Comparison of ENCODE assay signal across 11 mouse cellular contexts in genomic region chr17:79454526-79454925, GRCm38 (mm10).
A peak's percentile ranks its signal among the peaks of the same experiment; 100 is the strongest.
DNase-seq lines count a peak whose midpoint lies in the region; ATAC-seq and TF ChIP-seq lines count a peak whose summit lies in the region.
"Had no signal": no experiment of that assay in that cellular context is flagged by ENCODE, and none has a peak within 500 bp of the region (broad histone marks: within the 10 kb centered on the region; RNA-seq: fewer than 3 reads in every experiment).

No protein-coding gene starts in this region.

- no peaks in the 10 kb centered on the region for H3K36me3 ChIP-seq in forebrain, embryonic 10.5 days (replicated peaks)
- H3K36me3 ChIP-seq in forebrain, embryonic 14.5 days (ENCODE audit: control insufficient read depth, insufficient read depth, low read length), result no peaks in the 10 kb centered on the region
- H3K36me3 ChIP-seq in midbrain, embryonic 10.5 days, result no peaks in the 10 kb centered on the region
- no peaks in the 10 kb centered on the region for H3K36me3 ChIP-seq in midbrain, postnatal 0 days (ENCODE audit: insufficient read depth, low read length)
- no peaks in the 10 kb centered on the region for H3K36me3 ChIP-seq in small intestine, adult 2 months (ENCODE audit: control insufficient read depth, insufficient read depth, low read length)

- 47% methylated on average over 5 of the region's 5 CpGs for WGBS in forebrain, embryonic 10.5 days
- 47% methylated on average over 5 of the region's 5 CpGs for WGBS in forebrain, embryonic 14.5 days
- 29% methylated on average over 5 of the region's 5 CpGs for WGBS in midbrain, embryonic 10.5 days
- WGBS in midbrain, postnatal 0 days, result 45% methylated on average over 5 of the region's 5 CpGs
- WGBS in small intestine, adult 2 months, result 28% methylated on average over 5 of the region's 5 CpGs

- no peak for TF ChIP-seq POLR2A in small intestine, adult 2 months (IDR thresholded peaks at IDR 0.05; ENCODE audit: low read depth, low read length)

- TF ChIP-seq CTCF in midbrain, postnatal 0 days (IDR thresholded peaks at IDR 0.05), result no peak
- TF ChIP-seq CTCF in small intestine, adult 2 months (IDR thresholded peaks at IDR 0.05; ENCODE audit: extremely low read depth, insufficient read length, insufficient replicate concordance, low read depth, low read length), result no peak

- no peaks in the 10 kb centered on the region for H3K9me3 ChIP-seq in forebrain, embryonic 10.5 days
- H3K9me3 ChIP-seq in forebrain, embryonic 14.5 days (replicated peaks; ENCODE audit: control insufficient read depth, low read length), result no peaks in the 10 kb centered on the region
- H3K9me3 ChIP-seq in midbrain, embryonic 10.5 days (replicated peaks), result no peaks in the 10 kb centered on the region
- no peaks in the 10 kb centered on the region for H3K9me3 ChIP-seq in midbrain, postnatal 0 days (ENCODE audit: low read length)

- H3K4me3 ChIP-seq in forebrain, embryonic 10.5 days, result no peak overlapping the region
- no peak overlapping the region for H3K4me3 ChIP-seq in forebrain, embryonic 14.5 days (ENCODE audit: low read depth, low read length)
- H3K4me3 ChIP-seq in midbrain, embryonic 10.5 days, result no peak overlapping the region
- no peak overlapping the region for H3K4me3 ChIP-seq in midbrain, postnatal 0 days (ENCODE audit: low read depth, low read length)
- H3K4me3 ChIP-seq in small intestine, adult 2 months (ENCODE audit: low read depth, low read length), result no peak overlapping the region

- no peak overlapping the region for H3K4me2 ChIP-seq in forebrain, embryonic 14.5 days (ENCODE audit: low read length)
- no peak overlapping the region for H3K4me2 ChIP-seq in midbrain, postnatal 0 days (ENCODE audit: low read depth, low read length, poor library complexity, severe bottlenecking)

- ATAC-seq in forebrain, embryonic 14.5 days, result no peak
- no peak for ATAC-seq in midbrain, postnatal 0 days (ENCODE audit: low FRiP score)
- no peak for ATAC-seq in inflammation-experienced regulatory T-cells, adult 6 months

- DNase-seq in forebrain, embryonic 10.5 days (ENCODE audit: extremely low spot score, low spot score), result no peak
- no peak for DNase-seq in forebrain, embryonic 14.5 days (ENCODE audit: low spot score)
- no peak for DNase-seq in midbrain, embryonic 10.5 days (ENCODE audit: low spot score)
- DNase-seq in midbrain, postnatal 0 days (ENCODE audit: low spot score), result no peak
- peak; percentile 8 to 14 for DNase-seq in kidney, adult 8-10 months
- DNase-seq in frontal cortex, adult 2 months (ENCODE audit: extremely low spot score in 1 of 2, low spot score in 1 of 2), result no peak
- DNase-seq: B cell, adult 2 months; cerebellum, adult 18-20 months; gastrocnemius, postnatal 10 days had no signal

- no peak overlapping the region for H3K9ac ChIP-seq in forebrain, embryonic 14.5 days (ENCODE audit: low read length)
- no peak overlapping the region for H3K9ac ChIP-seq in midbrain, postnatal 0 days (replicated peaks; ENCODE audit: low read length, poor library complexity, severe bottlenecking)

- H3K27me3 ChIP-seq in forebrain, embryonic 10.5 days (ENCODE audit: poor library complexity, severe bottlenecking), result no peaks in the 10 kb centered on the region
- no peaks in the 10 kb centered on the region for H3K27me3 ChIP-seq in forebrain, embryonic 14.5 days (replicated peaks; ENCODE audit: control insufficient read depth, insufficient read depth, low read length)
- no peaks in the 10 kb centered on the region for H3K27me3 ChIP-seq in midbrain, embryonic 10.5 days (ENCODE audit: low read depth, poor library complexity, severe bottlenecking)
- no peaks in the 10 kb centered on the region for H3K27me3 ChIP-seq in midbrain, postnatal 0 days (ENCODE audit: insufficient read depth, low read length)
- H3K27me3 ChIP-seq in small intestine, adult 2 months (ENCODE audit: control insufficient read depth, insufficient read depth, low read length), result no peaks in the 10 kb centered on the region

- 0 out of 2 replicates have a peak overlapping the region, but pooled peaks have one; percentile 48 for H3K27ac ChIP-seq in forebrain, embryonic 10.5 days
- no peak overlapping the region for H3K27ac ChIP-seq in forebrain, embryonic 14.5 days (ENCODE audit: low read depth, low read length)
- peak overlapping the region; percentile 63 for H3K27ac ChIP-seq in midbrain, embryonic 10.5 days (replicated peaks)
- no peak overlapping the region for H3K27ac ChIP-seq in midbrain, postnatal 0 days (ENCODE audit: low read depth, low read length)
- 0 out of 2 replicates have a peak overlapping the region, but pooled peaks have one; percentile 65 for H3K27ac ChIP-seq in small intestine, adult 2 months (ENCODE audit: insufficient read depth, low read depth, low read length)

- H3K4me1 ChIP-seq in forebrain, embryonic 10.5 days, result peaks cover 28% of the 10 kb centered on the region
- no peaks in the 10 kb centered on the region for H3K4me1 ChIP-seq in forebrain, embryonic 14.5 days (ENCODE audit: control insufficient read depth, insufficient read depth, low read length)
- H3K4me1 ChIP-seq in midbrain, embryonic 10.5 days, result peaks cover 41% of the 10 kb centered on the region
- no peaks in the 10 kb centered on the region for H3K4me1 ChIP-seq in midbrain, postnatal 0 days (ENCODE audit: insufficient read depth, low read length)
- H3K4me1 ChIP-seq in small intestine, adult 2 months (ENCODE audit: control insufficient read depth, insufficient read depth, insufficient read length, low read length), result no peaks in the 10 kb centered on the region

Comparison
In these comparisons a context has a peak if more than half of its experiments do, and no peak if none do; other contexts are left out.
1. H3K27ac ChIP-seq: peak in forebrain, embryonic 10.5 days (single experiment), midbrain, embryonic 10.5 days (single experiment) and small intestine, adult 2 months (single experiment); none in forebrain, embryonic 14.5 days (single experiment) and midbrain, postnatal 0 days (single experiment).
2. DNase-seq: peak in kidney, adult 8-10 months (2 of 2); none in forebrain, embryonic 10.5 days (single experiment), forebrain, embryonic 14.5 days (single experiment), midbrain, embryonic 10.5 days (single experiment), midbrain, postnatal 0 days (single experiment) and frontal cortex, adult 2 months (0 of 2).